Mouse (Mus musculus) liver, embryonic 12.5 days (tissue): ENCODE results near the gene Pakap. TPM values are rescaled to one million over a fixed set of nuclear protein-coding genes. Genes with fewer than 3 reads are reported as not detected.

Experiments
- ATAC-seq: fragments of 200-750 bp; cut with Nextera tagmentation; 2 replicates; pipeline ENCODE4 v1.8.0; 2017; ENCODE audit warnings: moderate number of reproducible peaks, mild to moderate bottlenecking, moderate library complexity
- H3K27ac ChIP-seq: fragments of 300-500 bp; sonication (generic); 2 replicates; pipeline ENCODE4 v1.5.1; 2016; ENCODE audit warnings: mild to moderate bottlenecking
- H3K27me3 ChIP-seq: fragments of 300-500 bp; sonication (generic); replicated peaks from 2 replicates; pipeline ENCODE4 v1.6.1; 2016; ENCODE audit warnings: mild to moderate bottlenecking, moderate library complexity
- H3K36me3 ChIP-seq: fragments of 300-500 bp; sonication (generic); 2 replicates; pipeline ENCODE4 v1.6.1; 2016; ENCODE audit warnings: mild to moderate bottlenecking, moderate library complexity
- H3K4me1 ChIP-seq: fragments of 300-500 bp; sonication (generic); 2 replicates; pipeline ENCODE4 v1.6.1; 2016
- H3K4me2 ChIP-seq: fragments of 300-500 bp; sonication (generic); 2 replicates; pipeline ENCODE4 v1.6.1; 2016; ENCODE audit warnings: mild to moderate bottlenecking, moderate library complexity
- H3K4me3 ChIP-seq: fragments of 300-500 bp; sonication (generic); 2 replicates; pipeline ENCODE4 v1.5.1; 2016; ENCODE audit warnings: mild to moderate bottlenecking, moderate library complexity
- H3K9ac ChIP-seq: fragments of 300-500 bp; sonication (generic); 2 replicates; pipeline ENCODE4 v1.6.1; 2016; ENCODE audit warnings: mild to moderate bottlenecking, moderate library complexity
- H3K9me3 ChIP-seq: fragments of 300-500 bp; sonication (generic); replicated peaks from 2 replicates; pipeline ENCODE4 v1.6.1; 2016; ENCODE audit warnings: mild to moderate bottlenecking, moderate library complexity
- WGBS: fragments of 180-500 bp; shearing (Covaris S2); methylation state at CpG from one replicate; pipeline ENCODE4 v1.1.7; 2016; ENCODE audit not compliant: insufficient replicate concordance; 5-methylcytosine and 5-hydroxymethylcytosine counted together
- polyA plus RNA-seq: library from polyadenylated mRNA; unstranded; fragments of >200 nt; fragmentation: Nextera tagmentation; extraction: Ambion mirVana; gene quantifications from 2 replicates; pipeline ENCODE4 v1.2.1, GENCODE M21; 2016

Gene Pakap
- polyA plus RNA-seq, 1 experiment from 2014 or later: 2.1 TPM

DNA sequence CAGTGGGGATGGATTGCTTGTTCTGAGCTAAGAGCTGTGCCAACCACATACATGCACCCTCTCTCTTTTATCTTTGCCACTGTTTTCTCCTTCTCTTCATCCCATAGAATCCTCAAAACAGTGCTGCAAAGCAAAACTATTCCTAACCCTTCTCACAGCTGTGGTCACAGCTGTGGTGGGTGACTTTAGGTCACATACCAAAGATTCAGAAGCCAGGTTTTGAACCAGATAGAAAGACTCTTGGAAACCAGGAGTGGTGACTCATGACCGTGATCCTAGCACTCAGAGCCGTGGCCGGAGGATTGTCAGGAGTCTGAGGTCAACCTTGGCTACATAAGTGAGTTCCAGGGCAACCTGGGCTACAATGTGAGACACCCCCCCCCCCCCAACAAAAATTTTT lies 201.0 kb downstream of the Pakap start:
- Histone ChIP-seq H3K9me3 (no peaks in the 10 kb centered on the region), H3K4me2 (no peak overlapping the region), H3K9ac (no peak overlapping the region), H3K27me3 (no peaks in the 10 kb centered on the region), H3K36me3 (no peaks in the 10 kb centered on the region), H3K27ac (no peak overlapping the region), H3K4me3 (no peak overlapping the region), H3K4me1 (peaks cover 10% of the 10 kb centered on the region)
- 85% methylated on average over 3 of the region's 3 CpGs for WGBS
- no peak for ATAC-seq

DNA sequence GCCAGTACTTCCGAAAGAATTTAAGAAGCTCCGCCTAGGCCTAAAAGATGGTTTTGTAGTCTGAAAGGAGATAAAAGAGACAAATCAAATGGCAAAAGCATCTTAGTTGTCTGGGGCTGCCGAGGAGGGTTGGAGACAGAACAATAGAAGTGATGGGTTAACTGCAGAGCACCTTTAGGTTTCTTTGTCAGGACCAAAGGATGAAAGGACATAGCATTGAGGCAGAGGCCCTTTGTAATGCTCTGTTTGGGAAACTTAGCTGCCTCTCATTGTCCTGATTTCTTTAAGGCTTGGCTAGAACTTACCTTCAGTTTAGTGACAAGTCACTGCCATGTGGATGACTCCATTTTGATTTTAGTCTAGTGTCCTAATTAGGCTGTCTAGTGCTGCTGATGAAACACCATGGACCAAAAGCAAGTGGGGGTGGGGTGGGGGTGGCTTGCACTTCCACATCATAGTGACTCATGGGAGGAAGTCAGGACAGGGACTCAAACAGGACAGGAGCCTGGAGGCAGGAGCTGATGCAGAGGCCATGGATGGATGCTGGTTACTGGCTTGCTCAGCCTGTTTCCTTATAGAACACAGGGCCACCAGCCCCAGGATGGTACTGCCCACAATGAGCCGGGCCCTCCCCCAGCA lies 202.3 kb downstream of the Pakap start:
- Histone ChIP-seq H3K9me3 (no peaks in the 10 kb centered on the region), H3K9ac (no peak overlapping the region), H3K4me2 (no peak overlapping the region), H3K27ac (no peak overlapping the region), H3K4me1 (peaks cover 18% of the 10 kb centered on the region), H3K27me3 (no peaks in the 10 kb centered on the region), H3K4me3 (no peak overlapping the region), H3K36me3 (no peaks in the 10 kb centered on the region)
- 57% methylated on average over 4 of the region's 4 CpGs for WGBS
- no peak for ATAC-seq

DNA sequence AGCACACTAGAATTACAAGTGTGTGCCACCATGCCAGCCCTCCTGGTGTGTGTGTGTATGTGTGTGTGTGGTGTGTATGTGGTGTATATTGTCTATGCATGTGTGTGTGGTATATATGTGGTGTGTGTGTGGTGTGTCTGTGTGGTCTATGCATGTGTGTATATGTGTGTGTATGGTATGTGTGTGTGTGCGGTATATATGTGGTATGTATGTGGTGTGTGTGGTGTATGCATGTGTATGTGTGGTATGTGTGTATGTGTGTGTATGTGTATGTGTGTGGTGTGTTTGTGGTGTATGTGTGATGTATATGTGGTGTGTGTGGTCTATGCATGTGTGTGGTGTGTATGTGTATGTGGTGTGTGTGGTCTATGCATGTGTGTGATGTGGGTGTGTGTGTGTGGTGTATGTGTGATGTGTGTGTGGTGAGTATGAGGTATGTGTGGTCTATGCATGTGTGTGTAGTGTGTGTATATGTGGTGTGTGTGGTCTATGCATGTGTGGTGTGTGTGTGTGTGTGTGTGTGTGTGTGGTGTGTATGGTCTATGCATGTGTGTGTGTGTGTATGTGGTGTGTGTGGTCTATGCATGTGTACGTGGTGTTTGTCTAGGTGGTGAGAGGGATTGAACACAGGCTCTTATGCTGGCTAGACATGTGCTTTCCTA lies 203.7 kb downstream of the Pakap start:
- ATAC-seq: no peak

DNA sequence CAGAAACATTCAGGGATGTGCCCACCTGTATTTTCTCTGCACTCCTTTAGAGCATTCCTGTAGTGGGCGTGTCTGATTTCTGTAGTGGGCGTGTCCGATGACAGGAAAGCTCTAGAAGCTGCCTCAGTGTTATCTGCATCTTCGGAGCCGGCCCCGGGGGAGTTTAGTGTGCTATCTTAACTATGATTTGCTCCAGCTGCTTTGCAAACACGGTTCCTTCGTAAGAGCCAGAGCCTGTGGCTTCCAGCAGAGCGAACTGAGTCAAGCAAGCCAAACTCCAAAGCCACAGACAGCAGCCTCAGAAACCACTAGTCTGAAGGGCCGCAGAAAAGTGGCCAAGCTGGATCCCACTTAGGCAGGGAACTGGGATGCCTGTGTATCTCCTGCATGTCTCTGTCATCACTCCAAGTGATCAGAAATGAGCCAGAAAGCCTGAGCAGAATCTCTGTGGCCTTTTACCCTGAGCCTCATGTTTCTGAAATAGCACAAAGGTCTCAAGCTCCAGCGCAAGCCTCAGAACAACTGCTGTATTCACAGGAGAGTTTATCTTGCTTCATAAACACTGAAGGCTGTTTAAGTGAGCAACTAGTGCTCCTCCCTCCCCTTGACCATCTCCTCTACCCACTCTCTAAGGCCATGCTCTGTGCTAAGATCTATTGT lies 205.0 kb downstream of the Pakap start:
- Histone ChIP-seq H3K36me3 (no peaks in the 10 kb centered on the region), H3K9ac (no peak overlapping the region), H3K4me2 (no peak overlapping the region), H3K4me1 (peaks cover 18% of the 10 kb centered on the region), H3K4me3 (no peak overlapping the region), H3K27me3 (no peaks in the 10 kb centered on the region), H3K9me3 (no peaks in the 10 kb centered on the region), H3K27ac (no peak overlapping the region)
- ATAC-seq: peak; percentile 40; the same call in 1 of the 2 replicates
- 16% methylated on average over 11 of the region's 11 CpGs for WGBS

More for the DNA sequence above, 203.7 kb downstream of the Pakap start:
- peaks cover 18% of the 10 kb centered on the region for H3K4me1 ChIP-seq
- H3K9me3 ChIP-seq: no peaks in the 10 kb centered on the region
- no peak overlapping the region for H3K9ac ChIP-seq
- H3K27ac ChIP-seq: no peak overlapping the region
- no peaks in the 10 kb centered on the region for H3K27me3 ChIP-seq
- H3K4me2 ChIP-seq: no peak overlapping the region
- H3K4me3 ChIP-seq: no peak overlapping the region
- no peaks in the 10 kb centered on the region for H3K36me3 ChIP-seq
- WGBS: 79% methylated on average over 2 of the region's 2 CpGs

DNA sequence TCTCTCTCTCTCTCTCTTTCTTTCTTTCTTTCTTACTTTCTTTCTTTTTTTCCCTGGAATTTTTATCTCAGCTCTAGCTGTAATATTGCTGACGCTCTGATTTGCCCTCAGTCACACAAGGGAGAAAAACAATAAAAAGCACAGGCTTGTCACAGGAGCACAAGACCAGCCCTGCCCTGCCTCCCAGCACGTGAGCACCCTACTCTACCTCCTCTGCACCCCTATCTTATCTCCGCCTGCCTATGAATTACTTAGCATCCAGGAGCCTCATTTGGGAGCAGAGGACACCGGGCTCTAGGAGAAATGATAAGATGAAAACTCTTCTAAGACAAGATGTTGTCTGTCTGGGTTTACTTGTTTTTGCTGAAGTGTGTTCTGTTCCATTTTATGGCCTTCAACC lies 206.5 kb downstream of the Pakap start:
- H3K4me3 ChIP-seq: no peak overlapping the region
- H3K9ac ChIP-seq: no peak overlapping the region
- peaks cover 18% of the 10 kb centered on the region for H3K4me1 ChIP-seq
- H3K9me3 ChIP-seq: no peaks in the 10 kb centered on the region
- ATAC-seq: no peak
- no peak overlapping the region for H3K4me2 ChIP-seq
- no peak overlapping the region for H3K27ac ChIP-seq
- WGBS: 19% methylated on average over 4 of the region's 4 CpGs
- no peaks in the 10 kb centered on the region for H3K36me3 ChIP-seq
- H3K27me3 ChIP-seq: 0 out of 2 replicates have a peak, but pooled peaks cover 4% of the 10 kb centered on the region

DNA sequence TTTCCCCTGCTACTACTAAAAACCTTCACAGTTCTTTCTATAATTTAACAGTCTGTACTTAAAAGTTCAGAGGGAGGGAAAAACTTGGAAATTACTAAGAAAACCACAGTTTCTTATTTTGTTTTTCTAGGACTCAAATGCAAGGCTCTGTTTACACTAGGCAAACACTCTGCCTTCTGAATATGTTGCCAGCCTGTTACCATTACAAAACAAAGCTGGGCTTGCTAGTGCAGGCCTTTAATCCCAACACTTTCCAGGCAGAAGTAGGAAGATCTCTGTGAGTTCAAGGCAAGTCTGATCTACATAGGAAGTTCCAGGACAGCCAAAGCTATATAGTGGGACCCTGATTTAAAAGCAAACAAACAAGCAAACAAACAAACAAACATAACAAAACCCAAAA lies 207.6 kb downstream of the Pakap start:
- Histone ChIP-seq H3K4me2 (no peak overlapping the region), H3K36me3 (no peaks in the 10 kb centered on the region), H3K9ac (no peak overlapping the region), H3K27ac (no peak overlapping the region), H3K9me3 (no peaks in the 10 kb centered on the region), H3K4me3 (no peak overlapping the region), H3K4me1 (peaks cover 18% of the 10 kb centered on the region), H3K27me3 (peaks cover 14% of the 10 kb centered on the region)
- ATAC-seq: no peak

DNA sequence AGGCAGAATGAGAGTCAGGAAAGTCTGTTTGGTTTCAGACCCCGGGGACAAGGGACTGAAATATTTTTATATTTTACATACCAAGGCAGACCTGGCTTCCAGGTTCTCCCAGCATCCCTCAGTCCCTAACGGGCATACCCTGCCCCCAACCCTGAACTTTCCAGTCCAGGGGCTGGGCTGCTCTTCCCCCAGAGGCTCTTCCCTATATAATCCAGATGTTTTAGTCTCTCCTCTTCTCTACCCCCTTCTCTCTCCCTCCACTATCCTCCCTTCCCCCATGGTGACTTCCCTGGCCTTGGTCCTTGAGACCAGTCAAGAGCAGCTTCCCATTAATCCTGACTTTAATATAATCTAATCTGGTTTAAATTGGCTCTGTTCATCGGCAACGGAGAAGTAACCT lies 212.4 kb downstream of the Pakap start:
- H3K27me3 ChIP-seq: peaks cover 58% of the 10 kb centered on the region
- H3K4me1 ChIP-seq: peaks cover 14% of the 10 kb centered on the region
- 32% methylated on average over 4 of the region's 4 CpGs for WGBS
- H3K4me2 ChIP-seq: no peak overlapping the region
- ATAC-seq: no peak
- no peak overlapping the region for H3K27ac ChIP-seq
- no peak overlapping the region for H3K4me3 ChIP-seq
- no peaks in the 10 kb centered on the region for H3K9me3 ChIP-seq
- H3K36me3 ChIP-seq: no peaks in the 10 kb centered on the region
- no peak overlapping the region for H3K9ac ChIP-seq

DNA sequence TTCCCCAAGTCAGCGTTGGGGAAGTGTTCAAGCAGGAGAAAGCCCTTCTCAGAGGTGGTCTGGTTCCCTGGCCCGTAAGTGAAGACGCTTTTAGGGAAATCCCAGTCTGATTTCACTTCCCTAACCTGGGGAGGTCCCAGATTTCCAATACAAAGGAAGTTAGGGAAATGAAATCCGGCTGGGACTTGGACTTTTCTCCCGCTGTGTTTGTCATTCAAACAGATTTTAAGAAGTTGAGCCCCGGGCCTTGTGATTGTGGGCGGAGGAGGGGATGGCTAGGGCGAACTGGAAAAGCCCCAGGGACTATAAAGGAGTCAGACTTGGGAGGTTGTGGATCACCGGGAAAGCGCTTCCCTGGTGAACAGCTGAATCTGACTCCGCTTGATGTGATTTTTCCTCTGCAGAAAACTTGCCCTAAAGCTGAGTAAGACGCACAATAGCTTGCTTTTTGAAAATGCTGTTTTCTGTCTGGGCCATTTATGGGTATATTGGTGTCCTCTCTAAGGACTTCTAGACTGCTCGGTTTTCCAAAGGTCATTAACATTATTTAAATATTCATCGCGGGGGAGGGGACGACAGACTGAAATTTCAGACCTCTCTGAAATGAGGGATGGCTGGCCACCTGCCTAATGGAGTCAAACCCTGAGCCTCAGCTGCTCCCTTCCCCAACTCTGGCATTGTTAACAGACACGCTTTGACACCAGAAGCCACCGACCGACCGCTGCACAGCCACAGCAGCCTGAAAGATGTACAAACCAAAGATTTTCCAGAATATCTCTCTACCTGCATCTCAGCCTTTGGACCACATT lies 213.1 kb downstream of the Pakap start:
- peaks cover 58% of the 10 kb centered on the region for H3K27me3 ChIP-seq
- no peak overlapping the region for H3K27ac ChIP-seq
- H3K4me2 ChIP-seq: no peak overlapping the region

DNA sequence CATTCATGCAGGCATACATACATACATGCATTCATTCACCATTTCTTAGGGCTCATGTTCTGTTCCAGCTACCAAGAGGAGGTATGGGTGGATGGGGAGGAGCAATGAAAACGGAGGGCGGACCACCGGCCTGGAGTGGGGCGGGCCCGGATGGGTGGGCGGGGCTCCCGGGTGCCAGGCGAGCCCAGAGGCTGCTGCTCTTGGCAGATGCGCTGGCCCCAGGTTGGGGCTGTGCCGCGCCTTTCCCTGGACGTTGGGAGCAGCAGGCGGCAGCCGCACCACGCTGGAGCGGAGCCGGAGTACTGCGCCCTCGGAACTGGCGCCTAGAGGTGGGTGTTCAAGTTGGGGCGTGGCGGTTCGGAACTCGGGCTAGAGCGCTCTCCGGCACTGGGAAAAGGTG lies 214.0 kb downstream of the Pakap start:
- Histone ChIP-seq H3K9ac (no peak overlapping the region), H3K4me3 (peak overlapping the region; percentile 49), H3K9me3 (no peaks in the 10 kb centered on the region), H3K4me1 (peaks cover 14% of the 10 kb centered on the region), H3K27me3 (peaks cover 58% of the 10 kb centered on the region), H3K36me3 (no peaks in the 10 kb centered on the region), H3K4me2 (peak overlapping the region; percentile 71), H3K27ac (no peak overlapping the region)
- peak; percentile 83 for ATAC-seq
- WGBS: 1% methylated on average over 26 of the region's 26 CpGs

More for the DNA sequence above, 213.1 kb downstream of the Pakap start:
- H3K4me1 ChIP-seq: peaks cover 14% of the 10 kb centered on the region
- no peak overlapping the region for H3K9ac ChIP-seq
- ATAC-seq: no peak
- no peak overlapping the region for H3K4me3 ChIP-seq
- WGBS: 13% methylated on average over 20 of the region's 20 CpGs
- H3K9me3 ChIP-seq: no peaks in the 10 kb centered on the region
- no peaks in the 10 kb centered on the region for H3K36me3 ChIP-seq

DNA sequence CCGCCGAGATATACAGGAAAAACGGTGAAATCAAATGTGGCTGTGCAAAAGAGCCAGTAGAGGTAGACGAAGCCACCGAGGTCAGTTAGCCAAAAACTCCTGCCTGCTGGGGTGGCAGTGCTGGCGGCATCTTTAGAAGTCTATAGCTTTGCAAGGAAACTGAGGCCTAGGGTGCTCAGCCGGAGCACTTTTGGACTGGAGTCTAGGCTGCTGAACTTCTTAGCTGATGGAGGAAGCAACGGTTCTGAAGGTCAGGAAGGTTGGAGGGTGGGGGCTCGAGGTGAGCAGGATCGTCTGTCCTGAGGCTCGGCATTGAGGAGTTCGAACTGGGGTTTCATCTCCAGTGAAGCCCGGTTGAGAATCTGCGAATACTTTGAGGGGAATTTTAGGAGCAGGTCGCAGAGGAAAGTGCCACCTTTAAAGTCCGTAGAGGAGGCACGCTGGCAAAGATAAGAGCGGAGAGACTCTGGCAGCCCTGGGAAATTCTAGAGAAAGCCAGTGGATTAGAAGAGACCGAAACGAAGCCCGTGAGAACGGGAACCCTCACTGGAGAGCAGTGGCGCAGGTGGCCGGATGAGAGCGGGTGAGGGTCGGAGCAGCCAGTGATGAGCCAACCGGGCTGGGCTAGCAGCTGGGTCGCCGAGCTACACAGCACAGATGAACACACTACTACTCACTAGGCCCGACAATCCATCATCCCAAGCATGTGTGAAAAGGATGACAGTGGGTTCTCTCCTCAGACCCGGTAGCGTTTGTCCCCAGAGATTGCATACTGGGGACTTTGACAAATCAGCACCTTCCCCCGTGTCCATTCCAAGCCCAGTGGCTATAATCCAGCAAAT lies 214.8 kb downstream of the Pakap start:
- Histone ChIP-seq H3K4me1 (peaks cover 14% of the 10 kb centered on the region), H3K27me3 (peaks cover 58% of the 10 kb centered on the region), H3K4me3 (peak overlapping the region; percentile 49), H3K36me3 (no peaks in the 10 kb centered on the region), H3K4me2 (peak overlapping the region; percentile 71), H3K27ac (no peak overlapping the region), H3K9me3 (no peaks in the 10 kb centered on the region), H3K9ac (no peak overlapping the region)
- WGBS: 5% methylated on average over 33 of the region's 33 CpGs
- ATAC-seq: no peak

DNA sequence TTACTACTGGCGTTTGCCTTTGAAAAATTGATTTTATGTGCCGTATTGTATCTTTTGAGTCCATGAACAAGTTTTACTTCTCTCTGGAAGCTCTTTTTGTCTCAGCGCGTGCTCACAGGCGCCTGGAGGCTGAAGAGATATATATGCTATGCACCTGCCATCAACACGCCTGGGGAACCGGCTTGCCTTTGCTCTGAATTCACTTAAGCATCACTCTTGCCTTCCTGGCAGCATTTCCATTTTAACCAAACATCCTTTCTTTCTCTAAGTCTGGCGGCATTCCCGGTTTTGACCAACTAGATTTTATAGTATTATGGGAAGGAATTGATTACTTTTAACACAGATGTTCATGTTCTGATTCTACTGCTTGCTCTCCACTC lies 215.4 kb downstream of the Pakap start:
- H3K27me3 ChIP-seq: peaks cover 58% of the 10 kb centered on the region
- no peaks in the 10 kb centered on the region for H3K36me3 ChIP-seq
- no peak overlapping the region for H3K4me2 ChIP-seq
- H3K9me3 ChIP-seq: no peaks in the 10 kb centered on the region
- ATAC-seq: no peak
- WGBS: 49% methylated on average over 9 of the region's 9 CpGs
- peaks cover 14% of the 10 kb centered on the region for H3K4me1 ChIP-seq
- H3K4me3 ChIP-seq: no peak overlapping the region
- no peak overlapping the region for H3K27ac ChIP-seq
- H3K9ac ChIP-seq: no peak overlapping the region
